Mouse (Mus musculus) v-Abl transformed pro-B cells (cell line): ENCODE measurements around the gene Il27.

Experiments used
- in situ Hi-C, 2 experiments: fragments of 400-800 bp; cut with MboI; formaldehyde crosslinking; loops; one replicate each; pipeline ENCODE4 v1.15.1; 2025; ENCODE audit not compliant: unreplicated experiment in 2 of 2

The Il27 gene

GRCm38 (mm10) chr7:126556635-126557034, 38.1 kb downstream of the Il27 start:
- in situ Hi-C loops = loop anchor here in 1 of 2 experiments (25.0 kb wide), 1 partner anchor 981 kb away; no protein-coding TSS in a partner anchor

DNA sequence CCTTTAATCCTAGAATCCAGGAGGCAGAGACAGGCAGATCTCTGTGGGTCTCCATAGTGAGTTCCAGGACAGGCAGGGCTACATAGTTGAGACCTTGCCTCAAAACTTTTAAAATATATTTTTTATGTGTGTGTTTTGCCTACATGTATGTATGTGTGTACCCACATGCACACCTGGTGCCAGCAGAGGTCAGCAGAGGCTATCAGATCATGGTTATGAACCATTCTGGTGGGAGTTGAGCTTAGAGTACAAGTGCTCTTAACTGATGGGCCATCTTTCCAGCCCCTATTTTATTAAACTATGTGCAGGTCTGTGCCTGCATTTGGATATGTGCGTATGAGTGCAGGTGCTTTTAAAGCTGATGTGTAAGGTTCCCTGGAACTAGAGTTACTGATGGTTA, 39.9 kb downstream of the Il27 start:
- in situ Hi-C loops = loop anchor here in 1 of 2 experiments (25.0 kb wide), 1 partner anchor 983 kb away; no protein-coding TSS in a partner anchor

- in situ Hi-C loops = loop anchor here in 1 of 2 experiments (25.0 kb wide), 1 partner anchor 783 kb away; no protein-coding TSS in a partner anchor
These were observed 49.1 kb downstream of the Il27 start for GRCm38 (mm10) chr7:126545631-126546030.

- in situ Hi-C loops = loop anchor here in 1 of 2 experiments (25.0 kb wide), 1 partner anchor 779 kb away; no protein-coding TSS in a partner anchor
These were observed 53.1 kb downstream of the Il27 start for GRCm38 (mm10) chr7:126541661-126542060.
